Mouse (Mus musculus) embryonic facial prominence, embryonic 10.5 days (tissue): ENCODE data around the gene Nkx2-3. TPM values are rescaled to one million over a fixed set of nuclear protein-coding genes. Genes with fewer than 3 reads are reported as not detected.

ENCODE experiments used
- microRNA-seq: library from miRNA; unstranded; fragments of <30 nt; microRNA quantifications from one replicate; pipeline ENCODE4, GENCODE M21; 2017
- polyA plus RNA-seq: library from polyadenylated mRNA; unstranded; fragments of >200 nt; fragmentation: Nextera tagmentation; extraction: Ambion mirVana; gene quantifications from 2 replicates; pipeline ENCODE4 v1.2.1, GENCODE M21; 2016

The Nkx2-3 gene
- polyA plus RNA-seq, 1 experiment from 2014 or later = 4.1 TPM

Small RNAs within 50 kb of the gene (microRNA-seq; reads per million reads assigned to microRNA genes)
- gene Gm22646 = not detected

Other genes with a start within 250 kb of the Nkx2-3 start
- 3.5 and 6.0 TPM in 2 replicates for gene Hpse2, start 224.0 kb upstream of the Nkx2-3 start, polyA plus RNA-seq
- gene Cnnm1, start 171.9 kb upstream of the Nkx2-3 start, polyA plus RNA-seq = 0.16 and 0.31 TPM in 2 replicates
- gene Got1, start 87.7 kb upstream of the Nkx2-3 start, polyA plus RNA-seq = 55.4 and 57.9 TPM in 2 replicates
- 10.3 and 10.9 TPM in 2 replicates for gene Slc25a28, start 62.6 kb downstream of the Nkx2-3 start, polyA plus RNA-seq
- 8.9 and 9.8 TPM in 2 replicates for gene Entpd7, start 77.3 kb downstream of the Nkx2-3 start, polyA plus RNA-seq
- 14.4 and 14.8 TPM in 2 replicates for gene Cutc, start 140.7 kb downstream of the Nkx2-3 start, polyA plus RNA-seq
- gene Cox15, start 140.7 kb downstream of the Nkx2-3 start, polyA plus RNA-seq = 10.9 and 16.2 TPM in 2 replicates
- gene Abcc2, start 169.9 kb downstream of the Nkx2-3 start, polyA plus RNA-seq = 0.05 TPM in 1 of 2 replicates, not detected in the other